Mouse (Mus musculus): ENCODE measurements around the gene Atp2a2.

DNA sequence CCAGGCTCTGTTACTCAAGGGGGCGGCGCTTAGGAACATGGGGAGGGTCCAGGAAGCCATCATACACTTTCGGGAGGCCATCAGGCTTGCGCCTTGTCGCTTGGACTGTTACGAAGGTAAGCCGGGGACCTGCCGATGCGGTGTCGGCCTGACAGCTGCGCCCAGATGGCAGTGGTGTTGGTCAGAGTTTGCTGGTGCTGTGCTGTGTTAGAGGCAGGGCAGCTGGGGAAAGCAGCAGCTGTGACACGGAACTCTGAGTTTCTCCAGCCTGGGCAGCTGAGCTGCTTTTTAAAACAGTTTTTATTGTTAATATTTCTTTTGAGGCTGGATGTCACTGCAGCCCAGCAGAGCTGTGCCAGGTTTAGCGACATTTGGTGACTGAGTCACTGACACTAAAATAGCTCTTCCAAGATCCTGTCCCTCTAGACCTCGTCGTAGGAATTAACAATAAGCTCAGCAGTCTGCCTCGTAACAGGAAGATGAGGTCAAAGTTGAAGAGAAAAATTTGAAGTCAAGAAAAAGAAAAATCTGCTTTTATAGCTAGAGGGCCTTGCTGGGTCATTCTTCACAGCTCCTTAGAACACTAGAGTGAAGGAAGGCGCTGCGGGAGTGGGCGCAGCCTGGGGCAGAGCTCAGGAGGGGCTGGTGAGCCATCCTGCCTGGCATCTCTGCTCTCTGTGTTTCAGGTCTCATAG is 62.5 kb downstream of the Atp2a2 start:
- TF ChIP-seq CTCF (IDR thresholded peaks at IDR 0.05; ENCODE audit: borderline replicate concordance, insufficient read depth, low read depth, low read length) (no peak), POLR2A (IDR thresholded peaks at IDR 0.05; ENCODE audit: borderline replicate concordance, insufficient read depth, low read length) (no peak)
